34 mouse cellular contexts compared by ENCODE assay signal in genomic region chr12:75537673-75538423, GRCm38 (mm10). TPM values are rescaled to one million over a fixed set of nuclear protein-coding genes. Genes with fewer than 3 reads are reported as not detected.
DNase-seq lines count a peak whose midpoint lies in the region; ATAC-seq and TF ChIP-seq lines count a peak whose summit lies in the region.
"Had no signal": no experiment of that assay in that cellular context is flagged by ENCODE, and none has a peak within 500 bp of the region (broad histone marks: within the 10 kb centered on the region; RNA-seq: fewer than 3 reads in every experiment).

No protein-coding gene starts in this region.

- peaks cover 66% of the 10 kb centered on the region for H3K4me1 ChIP-seq in heart, embryonic 13.5 days
- peaks cover 4% of the 10 kb centered on the region; the same call in 1 of the 2 replicates for H3K4me1 ChIP-seq in lung, embryonic 16.5 days (replicated peaks; ENCODE audit: control insufficient read depth, insufficient read depth, low read length)
- H3K4me1 ChIP-seq in E14TG2a.4 (replicated peaks; ENCODE audit: low read depth, low read length), result peaks cover 52% of the 10 kb centered on the region
- H3K4me1 ChIP-seq: limb, embryonic 12.5 days had no signal

- H3K27ac ChIP-seq in heart, embryonic 13.5 days (replicated peaks), result peak overlapping the region; percentile 40; the same call in 1 of the 2 replicates
- no peak overlapping the region for H3K27ac ChIP-seq in lung, embryonic 16.5 days (ENCODE audit: low read length)
- H3K27ac ChIP-seq: embryonic facial prominence, embryonic 13.5 days; forebrain, embryonic 10.5 days; forebrain, embryonic 15.5 days; heart, adult 2 months; hindbrain, embryonic 12.5 days; hindbrain, postnatal 0 days; intestine, embryonic 15.5 days; limb, embryonic 12.5 days; liver, embryonic 14.5 days; macrophage; neural tube, embryonic 12.5 days had no signal

- H3K27me3 ChIP-seq in heart, embryonic 13.5 days (replicated peaks), result no peaks in the 10 kb centered on the region
- H3K27me3 ChIP-seq in lung, embryonic 16.5 days (ENCODE audit: control insufficient read depth, insufficient read depth, low read depth, low read length), result no peaks in the 10 kb centered on the region
- H3K27me3 ChIP-seq in E14TG2a.4 (ENCODE audit: insufficient read depth, low read length), result no peaks in the 10 kb centered on the region
- H3K27me3 ChIP-seq: embryonic facial prominence, embryonic 13.5 days; forebrain, embryonic 15.5 days; hindbrain, embryonic 12.5 days; intestine, embryonic 15.5 days; limb, embryonic 12.5 days; neural tube, embryonic 12.5 days; Patski had no signal

- 71% methylated on average over 6 of the region's 6 CpGs for WGBS in heart, embryonic 13.5 days
- WGBS in lung, embryonic 16.5 days, result 66% methylated on average over 6 of the region's 6 CpGs

- H3K4me2 ChIP-seq in heart, embryonic 13.5 days, result no peak overlapping the region
- H3K4me2 ChIP-seq in lung, embryonic 16.5 days (ENCODE audit: low read depth, low read length), result no peak overlapping the region
- H3K4me2 ChIP-seq: embryonic facial prominence, embryonic 13.5 days; forebrain, embryonic 15.5 days; hindbrain, embryonic 12.5 days; intestine, embryonic 15.5 days; limb, embryonic 12.5 days; lung, embryonic 14.5 days; neural tube, embryonic 12.5 days had no signal

- H3K9ac ChIP-seq in heart, embryonic 13.5 days, result no peak overlapping the region
- no peak overlapping the region for H3K9ac ChIP-seq in lung, embryonic 16.5 days (ENCODE audit: low read length)
- H3K9ac ChIP-seq: embryonic facial prominence, embryonic 13.5 days; forebrain, embryonic 15.5 days; hindbrain, embryonic 12.5 days; intestine, embryonic 15.5 days; limb, embryonic 12.5 days; liver, embryonic 14.5 days; lung, embryonic 14.5 days; neural tube, embryonic 12.5 days had no signal

- no peaks in the 10 kb centered on the region for H3K9me3 ChIP-seq in heart, embryonic 13.5 days
- no peaks in the 10 kb centered on the region for H3K9me3 ChIP-seq in lung, embryonic 16.5 days (ENCODE audit: control insufficient read depth, low read length)
- no peaks in the 10 kb centered on the region for H3K9me3 ChIP-seq in E14TG2a.4 (ENCODE audit: low read length)
- H3K9me3 ChIP-seq: embryonic facial prominence, embryonic 13.5 days; forebrain, embryonic 10.5 days; forebrain, embryonic 15.5 days; hindbrain, embryonic 12.5 days; intestine, embryonic 15.5 days; limb, embryonic 12.5 days; neural tube, embryonic 12.5 days had no signal

- no peak for TF ChIP-seq CTCF in E14TG2a.4 (conservative IDR thresholded peaks at IDR 0.05; ENCODE audit: low read length)

- no peaks in the 10 kb centered on the region for H3K36me3 ChIP-seq in heart, embryonic 13.5 days
- no peaks in the 10 kb centered on the region for H3K36me3 ChIP-seq in lung, embryonic 16.5 days (ENCODE audit: control insufficient read depth, insufficient read depth, low read length)
- H3K36me3 ChIP-seq in E14TG2a.4 (ENCODE audit: insufficient read depth, low read length), result no peaks in the 10 kb centered on the region
- H3K36me3 ChIP-seq: embryonic facial prominence, embryonic 13.5 days; forebrain, embryonic 10.5 days; forebrain, embryonic 15.5 days; hindbrain, embryonic 12.5 days; intestine, embryonic 15.5 days; limb, embryonic 12.5 days; neural tube, embryonic 12.5 days had no signal

- no peak overlapping the region for H3K4me3 ChIP-seq in heart, embryonic 13.5 days
- H3K4me3 ChIP-seq in lung, embryonic 16.5 days (ENCODE audit: low read length), result no peak overlapping the region
- peak overlapping the region; percentile 5; the same call in 1 of the 2 replicates for H3K4me3 ChIP-seq in E14TG2a.4 (replicated peaks; ENCODE audit: low read length)
- H3K4me3 ChIP-seq: embryonic facial prominence, embryonic 13.5 days; forebrain, embryonic 10.5 days; forebrain, embryonic 15.5 days; heart, adult 2 months; hindbrain, embryonic 12.5 days; intestine, embryonic 15.5 days; limb, embryonic 12.5 days; myocyte; neural tube, embryonic 12.5 days had no signal

- no peak for ATAC-seq in heart, embryonic 13.5 days (ENCODE audit: extremely low read depth, insufficient number of reproducible peaks, low FRiP score, low TSS enrichment)
- ATAC-seq in lung, embryonic 16.5 days (ENCODE audit: low read depth), result 0 out of 2 replicates have a peak, but pooled peaks have one; percentile 20
- ATAC-seq: forebrain, embryonic 15.5 days; hindbrain, postnatal 0 days; midbrain, embryonic 16.5 days; Patski had no signal

- peak; percentile 53 for DNase-seq in adrenal gland, adult 8-10 months
- no peak for DNase-seq in adrenal gland, adult 18-20 months (ENCODE audit: low spot score in 2 of 2)
- DNase-seq in heart, adult 8-10 months (ENCODE audit: low spot score), result no peak
- DNase-seq in lung, postnatal 4 days, result no peak
- no peak for DNase-seq in kidney, postnatal 25 days
- DNase-seq: cerebellum, adult 18-20 months; cerebellum, postnatal 10 days; gastrocnemius, postnatal 36 days; heart, adult 2 months; heart, postnatal 14 days; kidney, adult 2 months; kidney, postnatal 4 days; layer of hippocampus, adult 9-11 months; lung, embryonic 14.5 days; right cerebral cortex, adult 18-20 months; spleen, adult 18-20 months; thymus, adult 2 months; thymus, postnatal 36 days had no signal

RNA-seq across cellular contexts. Expression of gene Ppp2r5e, which starts 58.2 kb away (rescaled TPM):
- total RNA-seq in adrenal gland, adult 8-10 months (2022), result 10 to 100 TPM; 50.9 to 58.1 (median 51.5) TPM
- total RNA-seq in adrenal gland, adult 18-20 months (2021), result 10 to 100 TPM; 41.7 to 54.9 TPM
- polyA plus RNA-seq in heart, embryonic 13.5 days (2015; fragmentation: Nextera tagmentation; extraction: Ambion mirVana), result 8.5 and 8.8 TPM in 2 replicates
- total RNA-seq in heart, adult 8-10 months (2022), result 10 to 100 TPM; 28.5 to 32.0 (median 31.3) TPM
- polyA plus RNA-seq in lung, embryonic 16.5 days (2015; fragmentation: Nextera tagmentation; extraction: Ambion mirVana), result 9.9 and 10.3 TPM in 2 replicates
